Mouse (Mus musculus) gastrocnemius, postnatal 10 days (tissue): ENCODE data around the gene Rhoc. TPM values are rescaled to one million over a fixed set of nuclear protein-coding genes. Genes with fewer than 3 reads are reported as not detected.

Experiments
- DNase-seq: peaks from one replicate; pipeline ENCODE4 v3.0.0; 2021; ENCODE audit warnings: mixed read lengths
- total RNA-seq, 2 experiments: library from RNA; stranded (reverse); gene quantifications; 2 replicates each; pipeline ENCODE4 v1.2.3; 2021

The Rhoc gene
- total RNA-seq, 2 experiments from 2014 or later: 96.3 to 130 TPM

DNA sequence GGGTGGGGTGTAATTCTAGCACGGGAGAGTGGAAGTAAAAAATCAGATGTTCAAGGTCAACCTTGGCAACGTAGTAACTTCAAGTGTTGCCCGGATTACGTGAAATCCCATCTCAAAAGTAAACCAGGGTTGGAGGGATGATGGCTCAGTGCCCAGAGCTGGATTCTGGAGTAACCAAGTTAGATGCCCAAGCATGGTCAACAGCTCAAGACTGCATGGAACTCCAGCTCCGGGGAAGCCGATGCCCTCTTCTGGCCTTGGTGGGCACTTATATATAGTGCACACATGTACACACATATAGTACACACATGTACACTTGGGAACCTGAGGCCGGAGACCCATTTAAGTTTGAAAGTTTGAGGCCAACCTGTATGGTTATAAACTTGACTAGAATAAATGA is 28.0 kb downstream of the Rhoc start:
- no peak for DNase-seq

DNA sequence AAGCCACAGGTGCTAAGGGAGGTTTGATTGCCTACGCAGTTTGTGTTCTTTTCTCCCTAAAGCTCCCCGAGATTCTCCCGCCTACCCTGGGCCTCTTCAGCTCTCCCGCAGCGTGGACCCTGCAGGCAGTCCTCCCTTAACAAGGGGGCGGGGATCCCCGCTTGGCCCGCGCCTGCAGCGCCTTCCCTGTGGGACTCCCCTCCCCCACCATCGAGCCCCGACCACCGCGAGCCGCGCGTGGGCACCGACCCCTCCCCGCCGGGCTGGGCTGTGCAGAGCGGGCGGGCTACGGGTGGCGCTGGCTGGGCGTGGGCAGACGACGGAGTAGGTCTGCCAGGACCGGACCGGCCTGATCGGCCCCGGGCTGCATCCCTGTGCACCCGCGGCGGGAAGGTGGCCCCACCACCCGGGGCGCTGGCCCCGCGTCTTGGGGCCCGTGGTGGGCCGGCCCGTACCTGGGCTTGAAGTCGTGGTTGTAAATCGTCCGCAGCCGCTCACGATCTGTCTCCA is 29.4 kb downstream of the Rhoc start:
- peak; percentile 69 for DNase-seq

DNA sequence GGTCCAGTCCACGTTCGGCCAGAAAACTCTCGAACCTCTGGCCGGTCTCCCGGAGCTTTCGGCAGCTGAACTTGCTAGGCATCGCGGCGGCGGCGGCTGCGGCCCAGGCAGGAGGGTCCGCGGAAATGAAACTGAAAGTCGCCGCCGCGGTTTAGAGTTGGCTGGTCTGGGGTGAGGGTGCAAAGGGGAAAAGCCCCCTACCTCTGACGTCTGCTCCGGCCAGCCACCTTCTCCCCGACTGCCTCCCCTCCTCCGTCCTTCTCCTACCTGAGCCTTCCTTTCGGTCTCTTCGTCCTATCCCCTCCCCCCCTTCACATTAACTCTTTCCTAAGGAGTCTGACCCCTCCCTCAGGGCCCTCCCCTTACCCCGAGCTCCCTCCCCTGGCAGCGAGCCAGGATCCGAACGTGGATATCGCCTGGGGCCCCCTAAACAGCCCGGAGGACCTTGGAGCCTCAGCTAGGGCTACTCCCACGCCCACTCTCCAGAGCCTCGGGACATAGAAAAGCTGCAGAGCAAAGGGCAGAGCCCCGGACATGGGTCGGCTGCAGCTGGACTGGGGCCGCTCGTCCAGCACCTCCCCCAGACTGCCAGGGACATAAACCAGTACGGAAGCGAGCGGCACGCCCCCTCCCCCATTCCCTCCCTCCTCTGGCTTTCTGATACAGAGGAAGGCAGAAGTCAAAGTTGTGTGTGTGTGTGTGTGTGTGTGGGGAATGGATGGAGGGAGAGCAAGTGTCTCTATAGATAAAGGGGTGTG is 30.0 kb downstream of the Rhoc start, which contains the start of gene Mov10:
Gene Mov10 (minus strand): TSS at position 573 of the 758 bp plus-strand sequence.
- DNase-seq: peak; percentile 74

DNA sequence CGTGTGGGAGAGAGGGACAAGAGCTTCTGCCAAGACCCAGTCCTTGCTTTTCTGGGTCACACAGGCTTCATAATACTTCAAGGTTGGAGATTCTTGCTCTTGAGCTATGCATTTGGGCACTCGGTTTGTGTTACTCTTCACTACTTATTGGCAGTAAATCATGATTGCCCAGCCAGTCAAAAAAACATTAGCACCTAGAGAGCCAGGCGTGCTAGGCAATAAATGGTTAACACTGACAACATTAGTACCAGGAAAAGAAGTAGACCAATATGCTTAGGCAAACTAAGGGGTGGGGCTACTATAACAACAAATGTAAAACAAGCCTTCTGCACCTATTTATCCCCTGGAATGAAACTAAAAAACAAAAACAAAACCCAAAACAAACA is 30.6 kb downstream of the Rhoc start:
- DNase-seq: no peak

DNA sequence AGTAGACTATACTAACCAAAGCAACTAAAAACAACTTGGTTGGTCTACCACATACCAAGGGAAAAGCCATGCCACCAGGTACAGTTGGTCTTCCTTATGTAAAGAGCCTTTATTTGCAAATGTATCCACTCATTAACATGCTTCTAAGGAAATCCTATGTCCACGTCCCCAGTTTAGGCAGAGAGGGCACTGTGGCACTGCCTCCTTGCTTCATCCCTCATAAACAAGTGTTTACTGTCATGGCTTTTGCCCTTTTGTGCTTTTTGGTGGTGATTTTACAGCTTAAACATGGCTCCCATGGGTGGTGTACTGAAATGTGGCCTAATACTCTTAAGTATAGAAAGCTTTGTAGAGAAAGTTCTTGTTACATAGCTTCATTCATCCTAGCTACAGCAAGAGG is 32.3 kb downstream of the Rhoc start:
- no peak for DNase-seq

DNA sequence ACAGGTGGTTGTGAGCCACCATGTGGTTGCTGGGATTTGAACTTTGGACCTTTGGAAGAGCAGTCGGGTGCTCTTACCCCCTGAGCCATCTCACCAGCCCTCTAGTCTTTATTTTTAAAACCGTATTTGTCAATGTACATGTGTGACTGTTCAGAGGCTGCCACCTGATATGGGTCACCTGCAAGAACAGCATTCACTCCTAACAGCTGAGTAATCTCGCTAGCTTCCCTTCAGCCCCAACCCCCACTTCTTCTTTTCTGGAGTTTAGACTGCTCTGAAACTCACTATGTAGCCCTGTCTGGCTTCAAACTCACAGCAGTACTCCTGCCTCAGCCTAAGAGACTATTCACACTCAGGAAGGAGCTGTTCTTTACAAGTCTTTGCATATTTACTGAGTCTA is 34.2 kb downstream of the Rhoc start:
- DNase-seq: no peak

DNA sequence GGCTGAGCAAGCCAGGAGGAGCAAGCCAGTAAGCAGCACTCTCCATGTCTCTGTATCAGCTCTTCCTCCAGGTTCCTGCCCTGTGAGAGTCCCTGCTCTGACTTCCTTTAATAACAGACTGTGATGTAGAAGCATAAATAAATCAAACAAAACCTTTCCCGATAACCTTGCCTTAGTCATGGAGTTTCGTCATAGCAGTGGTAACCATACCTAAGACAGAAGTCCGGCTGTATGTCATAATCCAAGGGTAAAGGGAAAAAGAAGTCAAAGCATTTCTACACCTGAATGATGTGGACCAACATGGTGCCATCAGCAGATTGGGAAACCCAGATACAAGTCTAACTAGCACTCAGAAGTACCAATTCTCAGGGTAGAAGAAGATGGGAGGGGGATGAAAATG is 47.6 kb downstream of the Rhoc start:
- no peak for DNase-seq

DNA sequence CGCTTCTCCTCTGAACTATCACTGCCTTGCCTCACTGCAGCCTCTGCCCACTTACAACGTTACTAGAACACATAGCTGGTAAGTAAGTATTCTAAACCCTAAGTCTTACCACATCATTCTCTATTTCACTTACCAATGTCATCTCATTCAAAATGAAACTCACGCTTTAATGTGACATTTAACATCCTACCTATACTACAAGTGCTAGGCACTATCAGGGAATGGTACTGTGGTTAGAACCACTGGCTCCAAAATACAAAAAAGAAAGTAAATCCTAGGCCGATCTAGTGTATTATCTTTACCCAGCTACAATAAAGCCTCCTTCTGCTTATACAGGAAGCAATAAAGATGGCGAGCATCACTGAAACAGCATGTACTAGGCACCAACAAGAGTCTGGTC is 52.9 kb downstream of the Rhoc start:
- no peak for DNase-seq

Other genes starting within 250 kb of the Rhoc start
- 10 to 100 TPM; 24.9 to 30.6 TPM for gene Slc16a1, start 149.7 kb upstream of the Rhoc start, total RNA-seq
- 10 to 100 TPM; 31.9 to 32.4 TPM for gene Ppm1j, start 7.3 kb upstream of the Rhoc start, total RNA-seq
- 1 to 10 TPM; 3.8 TPM for gene Fam19a3, start 6.5 kb upstream of the Rhoc start, total RNA-seq
- gene Mov10, start 30.2 kb downstream of the Rhoc start, total RNA-seq: 1 to 10 TPM; 5.5 to 8.7 TPM
- gene St7l, start 75.6 kb downstream of the Rhoc start, total RNA-seq: 10 to 100 TPM; 13.8 to 20.8 TPM
- 10 to 100 TPM; 38.1 to 42.5 TPM for gene Capza1, start 76.1 kb downstream of the Rhoc start, total RNA-seq
- gene Wnt2b, start 173.5 kb downstream of the Rhoc start, total RNA-seq: 1 to 10 TPM; 1.6 to 1.7 TPM